Mouse (Mus musculus): ENCODE results near the gene Pde4b. TPM values are rescaled to one million over a fixed set of nuclear protein-coding genes. Genes with fewer than 3 reads are reported as not detected.
"Not testable (repeated sequence)": the region's sequence is repeated elsewhere in the genome, so short reads cannot be mapped to it uniquely, and the experiment has no call there.

Gene Pde4b
- total RNA-seq, 2 experiments from 2014 or later: 17.1 to 20.0 TPM

DNA sequence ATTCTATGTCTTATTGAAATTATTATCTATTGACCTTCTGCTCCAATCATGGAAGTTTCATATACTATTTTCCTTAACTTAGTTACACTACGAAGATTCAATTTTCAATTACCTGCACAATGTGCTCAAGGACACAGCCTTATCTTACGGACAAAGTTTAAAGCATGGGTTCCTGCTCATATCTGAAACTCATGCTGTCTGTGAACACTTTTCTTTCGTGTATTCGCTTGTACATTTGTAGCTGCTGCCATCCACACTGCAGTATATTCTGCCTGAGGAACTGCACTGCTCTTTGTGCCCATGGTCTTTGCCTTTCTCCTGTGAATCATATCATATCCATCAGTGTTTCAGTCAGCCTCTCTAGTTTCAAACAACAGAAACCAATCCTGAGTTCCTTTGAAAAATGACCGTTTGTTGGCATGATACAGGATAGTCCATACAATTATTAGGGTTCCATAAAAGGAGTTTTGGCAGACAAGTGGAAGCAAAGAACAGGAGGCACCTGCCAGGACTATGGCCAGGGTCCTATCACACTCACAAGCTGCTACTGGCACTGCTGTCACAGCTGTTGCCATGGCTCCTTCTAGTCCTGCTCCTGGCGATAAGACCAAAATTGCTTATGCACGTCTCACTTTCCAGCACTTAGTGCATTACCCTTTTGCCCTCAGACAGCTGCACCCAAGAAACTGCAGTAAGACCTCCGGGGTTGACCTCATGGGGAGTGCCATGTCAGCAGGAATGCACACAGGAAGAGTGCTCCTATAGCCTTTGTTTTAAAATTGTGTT lies 359.0 kb downstream of the Pde4b start:
- ATAC-seq (ENCODE audit: poor library complexity, severe bottlenecking): no peak

GRCm38 (mm10) chr4:102456426-102456825 lies 369.1 kb downstream of the Pde4b start:
- no peak for ATAC-seq (ENCODE audit: poor library complexity, severe bottlenecking)

DNA sequence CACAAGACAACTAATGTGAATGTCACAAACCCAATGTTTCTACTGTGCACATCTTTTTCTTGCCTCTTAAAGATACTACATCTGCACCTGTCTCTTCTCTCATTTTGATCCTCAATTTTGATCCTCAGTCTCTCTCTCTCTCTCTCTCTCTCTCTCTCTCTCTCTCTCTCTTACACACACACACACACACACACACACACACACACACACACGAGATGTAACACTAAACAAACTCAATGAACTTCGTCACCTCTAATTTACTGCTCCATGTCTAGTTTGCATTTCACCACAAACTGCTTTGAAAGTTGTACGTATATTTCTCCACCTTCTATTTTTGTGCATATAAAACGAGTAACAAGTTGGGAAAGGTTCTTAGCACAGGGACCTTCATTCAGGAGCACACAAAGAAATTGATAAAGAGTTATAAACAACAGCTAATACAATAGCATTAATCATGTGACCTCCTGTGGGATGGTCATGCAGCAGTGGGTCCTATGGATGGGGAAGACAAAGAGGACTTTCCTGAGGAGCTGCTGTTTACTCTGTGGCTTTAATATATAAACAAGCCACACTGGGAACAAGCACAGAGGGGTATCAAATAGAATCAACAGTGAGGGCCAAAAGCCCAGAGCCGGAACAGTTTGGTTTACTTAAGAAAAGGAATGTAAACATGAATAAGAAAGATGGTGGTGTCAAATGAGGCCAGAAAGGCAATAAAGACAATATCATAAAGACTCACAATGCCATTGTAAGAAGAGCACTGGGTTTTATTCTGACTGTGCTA lies 372.1 kb downstream of the Pde4b start:
- ATAC-seq (ENCODE audit: poor library complexity, severe bottlenecking): no peak

DNA sequence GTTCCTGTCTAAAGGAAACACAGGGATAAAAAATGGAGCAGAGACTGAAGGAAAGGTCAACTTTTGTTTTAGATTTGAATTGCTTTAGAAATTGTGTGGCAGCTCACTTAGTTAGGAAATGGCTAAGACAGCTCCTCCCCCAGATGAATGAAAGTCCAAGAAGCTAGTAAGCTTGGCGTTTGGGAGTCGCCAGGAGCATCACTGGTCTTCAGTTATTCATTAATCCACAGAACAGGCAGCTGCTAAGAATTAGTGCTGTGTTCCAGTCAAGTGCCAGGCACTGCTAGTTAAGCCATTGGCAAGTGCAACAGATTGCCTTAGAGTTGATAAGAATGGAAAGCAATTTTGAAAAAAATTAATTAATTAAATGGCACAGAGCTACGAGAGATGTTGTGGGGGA lies 390.8 kb downstream of the Pde4b start:
- ATAC-seq (ENCODE audit: poor library complexity, severe bottlenecking): no peak

GRCm38 (mm10) chr4:102478860-102479259 lies 391.5 kb downstream of the Pde4b start:
- ATAC-seq (ENCODE audit: poor library complexity, severe bottlenecking): no peak

- ATAC-seq (ENCODE audit: poor library complexity, severe bottlenecking): no peak
Observed at GRCm38 (mm10) chr4:102480830-102481484, 393.6 kb downstream of the Pde4b start.

GRCm38 (mm10) chr4:102483354-102484018 lies 396.1 kb downstream of the Pde4b start:
- ATAC-seq (ENCODE audit: poor library complexity, severe bottlenecking): no peak

GRCm38 (mm10) chr4:102484738-102485137 lies 397.4 kb downstream of the Pde4b start:
- ATAC-seq (ENCODE audit: poor library complexity, severe bottlenecking): no peak

- no peak for ATAC-seq (ENCODE audit: poor library complexity, severe bottlenecking)
Observed at GRCm38 (mm10) chr4:102486134-102486920, 399.0 kb downstream of the Pde4b start.

DNA sequence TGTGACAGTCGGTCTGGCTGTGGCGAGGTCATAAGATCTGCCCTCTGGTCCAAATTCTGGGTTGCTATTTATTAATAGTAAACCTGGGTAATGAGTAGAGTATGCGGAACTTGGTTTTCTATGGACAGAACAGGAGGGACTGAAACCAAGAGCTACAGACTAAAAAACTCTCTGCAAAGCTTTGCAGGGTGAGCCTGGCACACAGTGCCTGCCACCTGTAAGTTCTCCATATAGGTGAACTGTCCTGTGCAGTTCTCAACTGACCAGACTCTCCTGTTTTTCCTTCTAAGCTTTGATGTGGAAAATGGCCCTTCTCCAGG lies 399.5 kb downstream of the Pde4b start:
- ATAC-seq (ENCODE audit: poor library complexity, severe bottlenecking): no peak

- ATAC-seq (ENCODE audit: poor library complexity, severe bottlenecking): no peak
Observed at GRCm38 (mm10) chr4:102488000-102488399, 400.7 kb downstream of the Pde4b start.

GRCm38 (mm10) chr4:102491468-102492123 lies 404.3 kb downstream of the Pde4b start:
- no peak for ATAC-seq (ENCODE audit: poor library complexity, severe bottlenecking)

DNA sequence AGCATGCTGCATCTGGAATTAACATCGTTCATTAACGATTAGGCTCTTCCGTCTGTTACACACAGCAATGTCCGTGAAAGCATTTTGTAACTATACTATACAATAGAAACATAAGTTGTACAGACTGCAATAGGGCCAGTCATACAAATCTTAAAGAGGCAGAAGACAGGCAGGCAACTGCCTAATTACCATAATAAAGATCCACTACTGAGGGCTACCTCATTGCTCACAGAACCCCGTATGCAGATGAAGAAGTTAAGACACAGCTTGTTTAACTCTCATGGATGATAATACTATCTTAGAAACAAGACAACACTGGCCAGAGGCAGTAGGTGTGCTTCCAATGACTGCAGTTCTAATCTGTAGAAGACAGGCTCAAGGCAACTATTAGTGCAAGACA lies 405.6 kb downstream of the Pde4b start:
- no peak for ATAC-seq (ENCODE audit: poor library complexity, severe bottlenecking)

GRCm38 (mm10) chr4:102493342-102494128 lies 406.2 kb downstream of the Pde4b start:
- ATAC-seq (ENCODE audit: poor library complexity, severe bottlenecking): peak; percentile 79

DNA sequence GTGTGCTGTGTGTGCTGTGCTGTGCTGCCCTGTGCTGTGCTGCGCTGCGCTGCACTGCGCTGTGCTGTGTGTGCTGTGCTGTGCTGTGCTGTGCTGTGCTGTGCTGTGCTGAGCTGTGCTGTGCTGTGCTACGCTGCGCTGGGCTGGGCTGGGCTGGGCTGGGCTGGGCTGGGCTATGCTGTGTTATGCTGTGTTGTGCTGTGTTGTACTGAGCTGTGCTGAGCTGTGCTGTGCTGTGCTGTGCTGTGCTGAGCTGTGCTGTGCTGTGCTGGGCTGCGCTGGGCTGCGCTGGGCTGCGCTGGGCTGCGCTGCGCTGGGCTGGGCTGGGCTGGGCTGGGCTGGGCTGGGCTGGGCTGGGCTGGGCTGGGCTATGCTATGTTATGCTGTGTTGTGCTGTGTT lies 406.9 kb downstream of the Pde4b start:
- not testable (repeated sequence) for ATAC-seq (ENCODE audit: poor library complexity, severe bottlenecking)

- ATAC-seq (ENCODE audit: poor library complexity, severe bottlenecking): no peak
Observed at GRCm38 (mm10) chr4:102495001-102495400, 407.7 kb downstream of the Pde4b start.

GRCm38 (mm10) chr4:102495474-102495873 lies 408.1 kb downstream of the Pde4b start:
- no peak for ATAC-seq (ENCODE audit: poor library complexity, severe bottlenecking)

- ATAC-seq (ENCODE audit: poor library complexity, severe bottlenecking): no peak
Observed at GRCm38 (mm10) chr4:102496269-102497177, 409.2 kb downstream of the Pde4b start.
